Mouse (Mus musculus): ENCODE measurements around the gene Zfp57. TPM values are rescaled to one million over a fixed set of nuclear protein-coding genes. Genes with fewer than 3 reads are reported as not detected.
"Not testable (repeated sequence)": the region's sequence is repeated elsewhere in the genome, so short reads cannot be mapped to it uniquely, and the experiment has no call there.

Zfp57 gene
- total and polyA plus RNA-seq, 2 experiments from 2014 or later = 140 to 171 TPM

- H3K9ac ChIP-seq (replicated peaks; ENCODE audit: low read length, poor library complexity, severe bottlenecking) = no peak overlapping the region
- no peaks in the 10 kb centered on the region for H3K9me3 ChIP-seq (ENCODE audit: low read length)
- H3K4me3 ChIP-seq (ENCODE audit: low read depth, low read length) = no peak overlapping the region
- WGBS = 5% methylated on average over 4 of the region's 4 CpGs
- no peak overlapping the region for H3K4me2 ChIP-seq (ENCODE audit: low read depth, low read length, poor library complexity, severe bottlenecking)
- H3K36me3 ChIP-seq (ENCODE audit: insufficient read depth, low read length) = no peaks in the 10 kb centered on the region
- no peaks in the 10 kb centered on the region for H3K4me1 ChIP-seq (ENCODE audit: insufficient read depth, low read length)
- no peak overlapping the region for H3K27ac ChIP-seq (ENCODE audit: low read depth, low read length)
- no peaks in the 10 kb centered on the region for H3K27me3 ChIP-seq (ENCODE audit: insufficient read depth, low read length)
- no peak for TF ChIP-seq CTCF (IDR thresholded peaks at IDR 0.05)
- DNase-seq (ENCODE audit: low spot score) (no peak), ATAC-seq (ENCODE audit: low FRiP score) (no peak)
Observed at GRCm38 (mm10) chr17:36981845-36982244, 19.1 kb upstream of the Zfp57 start.

GRCm38 (mm10) chr17:36982253-36983155, 18.5 kb upstream of the Zfp57 start:
- Histone ChIP-seq H3K9ac (replicated peaks; ENCODE audit: low read length, poor library complexity, severe bottlenecking) (no peak overlapping the region), H3K36me3 (ENCODE audit: insufficient read depth, low read length) (no peaks in the 10 kb centered on the region), H3K27me3 (ENCODE audit: insufficient read depth, low read length) (no peaks in the 10 kb centered on the region), H3K4me2 (ENCODE audit: low read depth, low read length, poor library complexity, severe bottlenecking) (no peak overlapping the region), H3K4me3 (ENCODE audit: low read depth, low read length) (no peak overlapping the region), H3K27ac (ENCODE audit: low read depth, low read length) (no peak overlapping the region), H3K4me1 (ENCODE audit: insufficient read depth, low read length) (no peaks in the 10 kb centered on the region), H3K9me3 (ENCODE audit: low read length) (no peaks in the 10 kb centered on the region)
- 41% methylated on average over 5 of the region's 5 CpGs for WGBS
- ATAC-seq (ENCODE audit: low FRiP score) (no peak), DNase-seq (ENCODE audit: low spot score) (no peak)
- no peak for TF ChIP-seq CTCF (IDR thresholded peaks at IDR 0.05)

GRCm38 (mm10) chr17:36988475-36988874, 12.5 kb upstream of the Zfp57 start:
- H3K9me3 ChIP-seq (ENCODE audit: low read length) = no peaks in the 10 kb centered on the region
- H3K4me2 ChIP-seq (ENCODE audit: low read depth, low read length, poor library complexity, severe bottlenecking) = peak overlapping the region; percentile 32
- DNase-seq (ENCODE audit: low spot score) (peak; percentile 3), ATAC-seq (ENCODE audit: low FRiP score) (peak; percentile 70)
- H3K27ac ChIP-seq (ENCODE audit: low read depth, low read length) = no peak overlapping the region
- peak overlapping the region; percentile 11; the same call in 1 of the 2 replicates for H3K4me3 ChIP-seq (ENCODE audit: low read depth, low read length)
- peaks cover 13% of the 10 kb centered on the region for H3K27me3 ChIP-seq (ENCODE audit: insufficient read depth, low read length)
- WGBS = 9% methylated on average over 24 of the region's 24 CpGs
- no peak for TF ChIP-seq CTCF (IDR thresholded peaks at IDR 0.05)
- H3K4me1 ChIP-seq (ENCODE audit: insufficient read depth, low read length) = no peaks in the 10 kb centered on the region
- H3K9ac ChIP-seq (replicated peaks; ENCODE audit: low read length, poor library complexity, severe bottlenecking) = no peak overlapping the region
- no peaks in the 10 kb centered on the region for H3K36me3 ChIP-seq (ENCODE audit: insufficient read depth, low read length)

GRCm38 (mm10) chr17:36989437-36989836, 11.5 kb upstream of the Zfp57 start, which contains the start of gene H2-M5:
Gene H2-M5 (minus strand): TSS chr17:36989537.
- no peak for ATAC-seq (ENCODE audit: low FRiP score)

DNA sequence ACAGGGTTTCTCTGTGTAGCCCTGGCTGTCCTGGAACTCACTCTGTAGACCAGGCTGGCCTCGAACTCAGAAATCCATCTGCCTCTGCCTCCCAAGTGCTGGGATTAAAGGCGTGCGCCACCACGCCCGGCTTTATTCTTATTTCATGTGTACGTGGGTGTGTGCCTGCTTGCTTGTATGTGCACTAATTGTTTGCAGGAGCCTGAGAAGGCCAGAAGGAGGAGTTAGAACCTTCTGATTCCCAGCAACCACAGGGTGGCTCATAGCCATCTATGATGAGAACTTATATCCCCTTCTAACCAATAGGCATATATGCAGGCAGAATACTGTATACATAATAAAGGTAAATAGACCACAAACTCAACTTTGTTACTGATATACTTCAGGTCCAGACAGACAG, 10.3 kb upstream of the Zfp57 start:
- not testable (repeated sequence) for H3K27ac ChIP-seq (ENCODE audit: low read depth, low read length); H3K4me2 ChIP-seq (ENCODE audit: low read depth, low read length, poor library complexity, severe bottlenecking); ATAC-seq (ENCODE audit: low FRiP score); H3K9me3 ChIP-seq (ENCODE audit: low read length); H3K4me3 ChIP-seq (ENCODE audit: low read depth, low read length); H3K36me3 ChIP-seq (ENCODE audit: insufficient read depth, low read length); H3K4me1 ChIP-seq (ENCODE audit: insufficient read depth, low read length); DNase-seq (ENCODE audit: low spot score); H3K9ac ChIP-seq (replicated peaks; ENCODE audit: low read length, poor library complexity, severe bottlenecking)
- peaks cover 13% of the 10 kb centered on the region for H3K27me3 ChIP-seq (ENCODE audit: insufficient read depth, low read length)
- 93% methylated on average over 6 of the region's 6 CpGs for WGBS

More at GRCm38 (mm10) chr17:36989437-36989836, 11.5 kb upstream of the Zfp57 start, which contains the start of gene H2-M5:
- DNase-seq (ENCODE audit: low spot score) = no peak
- no peak within 1 kb of the TSS for H3K27ac ChIP-seq (ENCODE audit: low read depth, low read length)
- 34% methylated on average over 5 of the region's 5 CpGs for WGBS
- H3K27me3 ChIP-seq (ENCODE audit: insufficient read depth, low read length) = peaks cover 13% of the 10 kb centered on the region
- H3K4me3 ChIP-seq (ENCODE audit: low read depth, low read length) = peak within 1 kb of the TSS; percentile 11; the same call in 1 of the 2 replicates
- H3K4me2 ChIP-seq (ENCODE audit: low read depth, low read length, poor library complexity, severe bottlenecking) = peak within 1 kb of the TSS; percentile 32
- TF ChIP-seq CTCF (IDR thresholded peaks at IDR 0.05) = no peak
- H3K36me3 ChIP-seq (ENCODE audit: insufficient read depth, low read length) = no peaks in the 10 kb centered on the region
- H3K9ac ChIP-seq (replicated peaks; ENCODE audit: low read length, poor library complexity, severe bottlenecking) = no peak within 1 kb of the TSS
- no peaks in the 10 kb centered on the region for H3K4me1 ChIP-seq (ENCODE audit: insufficient read depth, low read length)
- H3K9me3 ChIP-seq (ENCODE audit: low read length) = no peaks in the 10 kb centered on the region

Measured in midbrain, postnatal 0 days (tissue).